Mouse (Mus musculus) heart, postnatal 25 days (tissue): ENCODE data around the gene Vasn. TPM values are rescaled to one million over a fixed set of nuclear protein-coding genes. Genes with fewer than 3 reads are reported as not detected.

Source experiments
- DNase-seq: peaks from one replicate; pipeline ENCODE4 v3.0.0; 2022; ENCODE audit warnings: low spot score
- intact Hi-C: fragments of 180-260 bp; cut with DNase I; formaldehyde crosslinking; loops from one replicate; pipeline ENCODE4 v1.15.1; 2025
- total RNA-seq, 2 experiments: library from RNA; stranded (reverse); gene quantifications; 2 replicates each; pipeline ENCODE4 v1.2.3; 2021

The Vasn gene
- total RNA-seq, 2 experiments from 2014 or later, result 9.8 to 12.0 TPM

GRCm38 (mm10) chr16:4638891-4639390, 800 bp upstream of the Vasn start:
- intact Hi-C loops, result no loop called here
- no peak for DNase-seq

GRCm38 (mm10) chr16:4640267-4641005, 695 bp downstream of the Vasn start:
- intact Hi-C loops, result no loop called here
- peak; percentile 37 for DNase-seq

GRCm38 (mm10) chr16:4641119-4641838, 1.5 kb downstream of the Vasn start:
- intact Hi-C loops, result no loop called here
- DNase-seq, result no peak

GRCm38 (mm10) chr16:4642190-4642589, 2.4 kb downstream of the Vasn start:
- peak; percentile 70 for DNase-seq
- intact Hi-C loops, result no loop called here

GRCm38 (mm10) chr16:4642937-4643336, 3.2 kb downstream of the Vasn start:
- DNase-seq, result no peak
- intact Hi-C loops, result no loop called here

GRCm38 (mm10) chr16:4643670-4644419, 4.1 kb downstream of the Vasn start:
- intact Hi-C loops, result no loop called here
- DNase-seq, result peak; percentile 82

- intact Hi-C loops, result no loop called here
- no peak for DNase-seq
These were observed 6.1 kb downstream of the Vasn start for GRCm38 (mm10) chr16:4645867-4646266.

GRCm38 (mm10) chr16:4646831-4647230, 7.1 kb downstream of the Vasn start:
- intact Hi-C loops, result no loop called here
- no peak for DNase-seq

GRCm38 (mm10) chr16:4647651-4648141, 8.0 kb downstream of the Vasn start:
- peak; percentile 60 for DNase-seq
- intact Hi-C loops, result no loop called here

- no peak for DNase-seq
- intact Hi-C loops, result no loop called here
These were observed 8.8 kb downstream of the Vasn start for GRCm38 (mm10) chr16:4648416-4649023.

- DNase-seq, result no peak
- intact Hi-C loops, result no loop called here
These were observed 9.5 kb downstream of the Vasn start for GRCm38 (mm10) chr16:4649211-4649610.

GRCm38 (mm10) chr16:4649692-4650091, 10.0 kb downstream of the Vasn start:
- intact Hi-C loops, result no loop called here
- DNase-seq, result no peak

GRCm38 (mm10) chr16:4650161-4650560, 10.4 kb downstream of the Vasn start:
- intact Hi-C loops, result no loop called here
- DNase-seq, result no peak

- no peak for DNase-seq
- intact Hi-C loops, result no loop called here
These were observed 11.3 kb downstream of the Vasn start for GRCm38 (mm10) chr16:4651081-4651480.

- no peak for DNase-seq
- intact Hi-C loops, result no loop called here
These were observed 11.9 kb downstream of the Vasn start for GRCm38 (mm10) chr16:4651624-4652023.

- no peak for DNase-seq
- intact Hi-C loops, result no loop called here
These were observed 13.1 kb downstream of the Vasn start for GRCm38 (mm10) chr16:4652707-4653416.

GRCm38 (mm10) chr16:4654706-4655105, 15.0 kb downstream of the Vasn start:
- no peak for DNase-seq
- intact Hi-C loops, result no loop called here

- intact Hi-C loops, result no loop called here
- peak; percentile 47 for DNase-seq
These were observed 15.6 kb downstream of the Vasn start for GRCm38 (mm10) chr16:4655251-4655734.
